Mouse (Mus musculus) kidney, adult 2 months (tissue): ENCODE measurements at regions not wholly inside any gene's neighbourhood (a gene's known extent, or its start where the extent isn't known, plus 50 kb on each side); places are given as distances from the start of the nearest gene placed in this dataset.

Source experiments
- CTCF ChIP-seq: fragments of 200-500 bp; conservative IDR thresholded peaks from 2 replicates; pipeline ENCODE4 v1.5.1; 2011; ENCODE audit warnings: low read depth, mild to moderate bottlenecking, control low read depth, low read length, moderate library complexity, mixed read lengths; ENCODE audit not compliant: insufficient read depth, insufficient read length
- POLR2A ChIP-seq: fragments of 200-500 bp; IDR thresholded peaks from one replicate; pipeline ENCODE4 v1.6.1; 2011; ENCODE audit warnings: low read depth, low read length, control low read depth

- TF ChIP-seq CTCF, result no peak
- no peak for TF ChIP-seq POLR2A
Measured at GRCm38 (mm10) chr13:37601068-37601467, 177.1 kb upstream of the Rreb1 start.
